Mouse (Mus musculus) kidney, postnatal 4 days (tissue): ENCODE results near the gene Ndufa13.

Experiments
- DNase-seq, 2 experiments: peaks; one replicate each; pipeline ENCODE4 v3.0.0; 2021; ENCODE audit warnings: mixed read lengths in 2 of 2

Ndufa13 gene

DNA sequence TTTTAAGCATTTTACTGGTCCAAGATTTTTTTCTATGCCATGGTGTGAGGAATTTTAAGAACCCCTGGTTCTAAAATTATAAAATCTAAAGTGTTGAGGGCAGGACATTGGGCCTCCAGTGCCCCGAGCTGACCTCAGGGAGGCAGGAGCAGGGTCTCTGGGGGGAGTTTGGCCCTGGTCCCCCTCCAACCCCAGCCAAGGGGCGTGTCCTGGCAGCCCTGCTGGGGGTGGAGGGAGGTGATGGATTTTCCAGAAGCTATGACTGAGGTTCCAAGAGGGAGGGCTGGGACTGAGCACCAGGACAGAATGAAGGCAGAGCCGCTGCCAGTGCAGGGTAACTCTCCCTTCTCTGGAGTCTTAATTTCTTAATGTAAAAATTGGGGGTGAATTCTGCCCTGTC, 24.4 kb downstream of the Ndufa13 start:
- DNase-seq: no peak

DNA sequence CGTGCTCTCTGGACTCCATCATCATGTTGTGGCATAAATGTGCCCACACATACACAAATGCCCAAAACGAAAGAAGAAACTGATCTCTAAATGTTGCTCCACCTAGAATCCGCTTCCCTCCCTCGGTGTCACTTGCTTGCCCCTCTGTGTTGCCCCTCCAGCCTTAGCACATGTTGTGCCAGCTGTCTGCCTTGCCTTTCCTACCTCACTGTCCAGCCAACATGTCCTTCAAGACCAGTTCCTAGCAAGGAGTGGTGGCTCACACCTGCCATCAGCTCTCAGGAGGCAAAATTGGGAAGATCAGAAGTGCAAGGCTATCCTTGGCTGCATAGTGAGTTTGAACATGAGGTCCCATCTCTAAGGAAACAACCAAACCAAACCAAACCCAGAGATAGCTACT, 25.0 kb downstream of the Ndufa13 start:
- DNase-seq: no peak

DNA sequence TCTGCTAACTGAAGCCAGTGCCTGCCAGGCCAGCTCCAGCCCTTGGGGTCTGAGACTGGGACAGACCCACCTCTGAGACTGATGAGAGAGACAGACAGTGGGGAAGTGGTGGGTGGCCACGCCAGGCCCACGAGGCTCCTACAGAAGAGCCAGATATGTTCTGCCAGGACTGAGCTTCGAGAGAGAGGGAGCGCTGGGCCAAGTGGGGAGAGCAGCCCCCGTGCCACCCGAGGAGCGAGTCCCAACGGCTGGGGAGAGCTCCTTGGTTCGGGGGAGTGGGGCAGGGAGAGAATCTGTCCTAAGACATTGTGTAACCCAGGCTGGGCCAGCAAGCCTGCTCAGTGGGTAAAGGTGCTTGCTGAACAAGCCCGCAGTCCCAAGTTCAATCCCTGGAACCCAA, 25.4 kb downstream of the Ndufa13 start:
- no peak for DNase-seq

DNA sequence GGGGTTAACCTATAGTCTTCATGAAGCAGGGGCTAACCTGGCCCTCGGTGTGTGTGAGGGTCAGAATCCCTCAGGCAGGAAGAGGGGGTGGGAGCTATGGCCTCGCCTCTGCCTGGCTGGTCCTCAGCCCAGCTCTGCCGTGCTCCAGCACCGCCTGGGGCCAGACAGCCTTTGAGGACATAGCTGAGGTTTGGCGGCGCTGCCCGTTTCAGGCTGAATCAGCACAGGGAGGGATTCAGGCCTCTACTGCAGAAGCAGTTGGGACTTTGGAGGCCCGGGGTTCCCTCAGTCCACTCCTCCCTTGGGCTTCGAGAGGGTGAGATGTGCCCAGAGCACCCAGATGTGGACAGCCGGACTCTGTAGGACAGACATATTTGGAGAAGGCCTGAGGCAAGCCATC, 26.3 kb downstream of the Ndufa13 start:
- no peak for DNase-seq

DNA sequence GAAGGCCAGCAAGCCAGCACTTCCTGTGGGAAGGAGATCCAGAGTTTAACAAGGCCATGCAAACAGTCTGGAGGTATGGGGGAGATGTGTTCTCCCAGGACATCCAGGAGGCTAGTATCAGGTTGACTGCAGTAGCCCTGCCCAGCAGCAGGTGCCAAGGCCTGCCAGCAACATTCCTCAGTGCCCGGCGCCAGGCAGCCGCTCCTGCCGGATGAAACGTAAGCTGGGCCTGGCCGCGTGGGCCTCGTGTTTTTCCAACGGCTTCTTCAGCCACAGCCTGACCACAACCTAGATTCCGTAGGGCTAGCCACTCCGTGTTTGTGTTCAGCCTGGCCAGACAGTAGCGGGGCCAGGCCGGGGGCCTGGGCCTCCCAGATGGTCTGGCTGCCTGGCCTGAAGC, 27.7 kb downstream of the Ndufa13 start:
- no peak for DNase-seq

DNA sequence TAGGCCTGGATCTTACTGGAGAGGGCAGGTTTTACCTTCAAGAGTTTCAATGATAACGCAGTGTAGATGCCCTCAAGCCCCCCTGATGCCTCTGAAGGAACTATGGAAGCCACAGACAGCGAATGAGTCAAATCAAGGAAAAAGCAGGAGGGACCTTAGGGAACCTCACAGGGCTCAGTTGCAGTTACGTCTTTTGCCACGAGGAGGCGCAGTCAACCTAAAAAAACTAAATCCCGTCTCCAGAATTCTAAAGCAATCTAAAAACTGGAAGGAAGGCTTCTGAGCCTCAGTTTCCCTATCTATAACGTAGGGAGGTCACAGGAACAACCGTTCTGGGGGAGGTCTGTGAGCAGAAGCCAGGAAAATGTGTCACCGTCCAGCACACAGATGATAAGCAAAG, 28.2 kb downstream of the Ndufa13 start:
- DNase-seq: peak; percentile 83 to 85

DNA sequence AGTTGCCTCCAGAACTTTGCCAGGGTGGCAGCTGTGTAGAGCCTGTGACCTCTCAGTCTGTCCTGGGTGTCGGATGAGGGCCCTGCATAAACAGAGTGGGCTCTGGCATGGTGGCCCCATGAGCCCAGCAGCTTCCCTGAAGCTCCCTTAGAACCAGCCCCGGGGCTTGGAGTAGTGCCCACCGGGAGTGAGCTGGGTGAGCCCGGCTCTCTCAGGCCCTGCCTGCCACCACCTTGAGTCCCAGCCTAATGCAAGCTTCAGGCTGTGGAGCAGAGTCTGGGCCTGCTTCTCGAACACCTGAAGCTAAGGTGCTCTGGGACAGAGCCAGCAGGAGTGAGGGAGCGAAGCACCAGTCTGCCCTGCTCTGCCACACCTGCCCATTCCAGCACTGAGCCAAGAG, 31.5 kb downstream of the Ndufa13 start:
- DNase-seq: no peak

DNA sequence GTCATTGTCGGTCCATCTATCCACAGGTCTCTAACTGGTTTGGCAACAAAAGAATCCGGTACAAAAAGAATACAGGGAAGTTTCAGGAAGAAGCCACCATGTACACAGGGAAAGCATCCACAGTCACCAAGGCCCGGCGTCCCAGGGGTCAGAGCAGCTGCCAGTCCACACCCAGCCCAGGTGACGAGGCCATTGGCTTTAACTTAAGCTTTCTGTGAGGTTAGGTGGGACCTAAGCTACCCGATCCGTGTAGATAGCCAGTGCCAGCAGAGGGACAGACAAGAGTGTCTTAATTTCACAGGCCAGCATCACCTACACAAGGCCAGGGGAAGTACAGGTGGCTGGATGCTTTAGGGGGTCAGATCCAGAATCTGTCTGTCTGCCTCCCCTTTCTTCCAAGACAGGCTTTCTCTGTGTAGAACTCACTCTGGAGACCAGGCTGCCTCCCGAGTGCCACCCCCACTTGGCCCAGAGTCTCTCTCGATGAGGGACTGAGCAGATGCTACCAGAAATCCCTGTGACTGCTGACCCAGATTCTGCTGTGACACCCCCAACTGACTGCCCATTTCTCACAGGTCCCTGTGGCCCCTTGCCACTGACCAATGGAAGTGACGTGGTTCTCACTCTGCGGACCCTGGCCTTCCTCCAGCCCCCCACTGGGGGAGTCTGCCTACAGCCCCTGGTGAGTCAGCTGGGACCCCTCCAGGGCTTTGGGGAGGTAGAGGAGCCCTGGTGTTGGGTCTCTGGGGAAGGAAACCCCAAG, 32.2 kb downstream of the Ndufa13 start:
- no peak for DNase-seq

DNA sequence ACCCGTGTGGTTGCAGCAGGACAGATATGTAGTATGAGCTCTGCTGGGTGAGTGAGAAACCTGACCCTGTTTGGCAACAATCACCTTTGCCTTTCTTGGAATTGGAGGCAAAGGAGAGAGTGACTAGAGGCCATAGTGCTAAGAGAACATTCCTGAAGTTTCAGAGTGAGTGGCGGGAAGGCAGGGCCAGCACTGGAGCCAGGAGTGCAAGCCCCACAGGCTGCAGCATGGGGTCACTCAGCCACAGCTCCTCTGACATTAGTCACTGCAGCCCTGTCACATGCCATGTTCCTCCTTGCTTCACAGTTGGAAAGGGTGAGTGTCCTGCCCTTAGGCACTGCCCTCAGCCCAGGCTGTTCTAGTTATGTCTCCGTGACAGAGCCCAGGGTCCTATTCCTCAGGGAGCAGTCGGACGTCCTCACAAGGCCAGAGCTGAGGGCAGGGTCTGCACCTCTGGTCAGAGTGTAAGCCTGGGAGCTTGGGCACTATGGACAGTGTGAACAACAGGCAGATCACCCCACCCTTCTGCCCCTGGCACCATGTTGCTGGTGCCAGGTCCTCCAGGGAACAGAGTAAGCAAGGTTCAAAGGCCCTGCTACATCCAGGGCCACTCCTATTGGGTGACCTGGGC, 34.5 kb downstream of the Ndufa13 start:
- DNase-seq: no peak

DNA sequence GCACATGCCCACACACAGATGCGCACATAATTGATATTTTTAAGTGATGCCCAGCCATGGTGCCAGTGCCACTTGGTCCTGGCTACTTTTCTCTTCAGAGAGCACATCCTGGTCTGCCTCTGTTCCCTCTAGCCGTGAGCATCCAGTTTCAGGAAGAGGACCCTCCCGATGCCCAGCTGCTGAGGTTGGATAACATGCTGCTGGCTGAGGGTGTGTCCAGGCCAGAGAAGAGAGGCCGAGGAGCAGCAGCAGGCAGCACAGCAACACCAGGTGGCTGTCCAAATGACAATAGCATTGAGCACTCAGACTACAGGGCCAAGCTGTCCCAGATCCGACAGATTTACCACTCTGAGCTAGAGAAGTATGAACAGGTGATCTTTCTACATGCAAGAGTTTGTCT, 38.2 kb downstream of the Ndufa13 start:
- DNase-seq: no peak

DNA sequence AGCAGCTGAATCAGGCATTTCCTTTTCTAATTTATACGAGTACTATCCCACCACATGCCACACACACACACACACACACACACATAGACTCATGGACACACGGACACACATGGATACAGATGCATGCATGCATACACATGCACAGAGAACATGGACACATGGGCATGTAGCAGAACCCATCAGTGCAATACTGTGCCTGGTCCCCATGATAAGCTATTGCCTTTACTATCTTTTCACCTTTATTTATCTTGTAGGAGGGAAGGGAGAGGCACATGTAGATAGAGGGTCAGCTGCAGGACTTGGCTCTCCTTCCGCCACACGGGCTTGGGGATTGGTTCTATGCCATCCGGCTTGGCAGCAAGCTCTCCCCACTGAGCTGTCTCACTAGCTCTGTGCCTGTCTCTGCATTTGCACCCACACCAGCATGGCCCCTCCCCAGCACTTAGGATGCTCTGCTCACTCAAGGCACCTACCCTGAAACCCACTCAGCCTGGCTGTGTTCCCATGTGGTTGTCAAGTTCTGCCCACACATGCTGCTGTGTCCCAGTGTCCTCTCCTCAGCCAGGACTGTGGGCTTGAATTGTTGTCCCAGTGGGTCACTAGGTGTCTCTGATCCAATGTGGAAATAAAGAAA, 38.9 kb downstream of the Ndufa13 start:
- no peak for DNase-seq

DNA sequence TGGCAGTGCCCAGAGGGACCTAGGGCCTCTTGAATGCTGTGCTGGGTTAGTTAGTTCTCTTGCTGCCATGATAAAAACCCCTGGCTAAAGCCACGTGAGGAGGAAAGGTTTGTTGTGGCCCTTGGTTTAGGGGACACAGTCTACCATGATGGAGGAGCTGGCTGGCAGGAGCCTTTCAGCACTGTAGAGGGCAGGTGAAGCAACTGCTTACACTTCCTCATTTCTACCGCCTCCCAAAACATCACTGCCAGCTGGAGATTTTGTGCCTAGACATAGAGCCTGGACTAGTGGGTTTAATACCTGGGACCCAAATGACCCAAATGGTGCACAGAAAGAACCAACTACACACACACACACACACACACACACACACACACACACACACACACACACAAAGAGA, 41.1 kb downstream of the Ndufa13 start:
- no peak for DNase-seq

DNA sequence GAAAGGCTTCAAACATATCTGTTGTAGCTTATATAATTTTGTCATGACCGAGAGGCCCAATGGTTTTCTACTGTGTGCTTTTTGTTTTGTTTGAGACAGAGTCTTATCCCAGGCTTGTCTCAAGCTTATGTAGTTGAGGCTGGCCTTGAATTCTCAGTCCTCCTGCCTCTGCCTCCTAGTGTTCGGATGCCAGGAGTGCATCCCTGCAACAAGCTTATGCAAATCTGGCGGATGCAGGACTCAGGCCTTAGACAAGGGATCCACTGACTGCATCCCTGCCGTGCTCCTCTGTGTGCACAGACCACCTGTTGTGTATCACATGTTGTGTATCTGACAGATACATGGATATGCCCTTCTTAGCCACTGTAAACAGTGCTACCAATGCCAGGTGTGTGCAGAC, 41.6 kb downstream of the Ndufa13 start:
- peak in 1 of 2 experiments; percentile 25 for DNase-seq

DNA sequence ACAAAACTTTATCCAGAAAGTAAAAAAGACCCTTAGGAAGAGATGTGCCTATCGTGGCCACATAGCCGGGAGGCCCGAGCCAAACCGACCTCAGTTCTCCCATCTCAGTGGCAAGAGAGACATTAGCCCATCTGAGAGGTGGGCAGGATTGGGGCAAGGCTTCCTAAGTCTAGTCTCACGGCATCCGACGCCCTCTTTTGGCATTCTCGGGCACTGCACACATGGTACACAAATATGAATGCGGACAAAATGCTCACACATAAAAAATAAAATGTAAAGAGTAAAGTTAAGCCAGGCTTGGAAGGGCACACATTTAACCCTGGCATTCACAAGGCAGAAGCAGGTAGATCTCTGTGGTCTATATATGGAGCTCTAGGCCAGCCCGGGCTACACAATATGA, 48.5 kb downstream of the Ndufa13 start:
- no peak for DNase-seq

DNA sequence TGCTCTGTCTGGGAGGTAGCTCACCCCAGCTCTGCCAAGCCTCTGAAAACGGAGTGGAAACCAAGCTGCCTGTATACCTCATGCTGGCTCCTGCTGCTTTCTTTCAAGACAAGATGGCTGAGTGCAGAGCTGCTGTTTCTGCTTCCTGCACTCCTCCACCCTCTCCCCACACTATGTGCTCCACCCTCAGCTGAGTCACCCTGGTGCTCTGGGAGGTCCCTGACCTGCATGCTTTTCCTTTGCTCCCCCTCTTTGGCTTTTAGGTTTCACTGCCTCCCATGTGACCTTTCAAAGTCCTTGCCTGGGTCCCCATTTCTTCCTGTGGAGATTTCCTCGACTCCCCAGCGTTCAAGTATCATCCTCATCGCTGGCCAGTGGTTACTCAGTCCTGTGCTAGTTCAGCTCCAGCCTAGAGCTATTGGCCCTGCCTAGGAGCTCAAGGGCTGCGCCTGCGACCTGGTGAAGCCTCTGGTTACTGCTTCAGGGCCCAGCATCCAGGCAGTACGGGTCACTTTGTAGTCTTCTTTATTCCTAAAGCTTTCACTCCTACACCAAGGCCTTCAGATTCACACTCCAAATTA, 51.3 kb downstream of the Ndufa13 start:
- no peak for DNase-seq

DNA sequence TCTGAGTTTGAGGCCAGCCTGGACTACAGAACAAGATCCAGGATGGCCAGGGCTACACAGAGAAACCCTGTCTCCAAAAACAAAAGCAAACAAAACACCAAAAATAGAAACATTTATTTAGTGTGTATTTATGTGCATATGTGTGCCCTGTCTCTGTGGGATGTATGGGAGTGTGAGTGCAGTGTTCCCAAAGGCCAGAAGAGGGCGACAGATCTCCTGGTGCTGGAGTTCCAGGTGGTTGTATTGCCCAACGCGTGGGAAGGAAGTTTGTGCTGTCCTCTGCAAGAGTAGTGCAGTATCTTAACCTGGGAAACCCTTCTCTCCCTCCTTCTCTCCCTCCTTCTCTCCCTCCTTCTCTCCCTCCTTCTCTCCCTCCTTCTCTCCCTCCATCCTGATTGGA, 52.5 kb downstream of the Ndufa13 start:
- peak in 1 of 2 experiments; percentile 19 for DNase-seq

DNA sequence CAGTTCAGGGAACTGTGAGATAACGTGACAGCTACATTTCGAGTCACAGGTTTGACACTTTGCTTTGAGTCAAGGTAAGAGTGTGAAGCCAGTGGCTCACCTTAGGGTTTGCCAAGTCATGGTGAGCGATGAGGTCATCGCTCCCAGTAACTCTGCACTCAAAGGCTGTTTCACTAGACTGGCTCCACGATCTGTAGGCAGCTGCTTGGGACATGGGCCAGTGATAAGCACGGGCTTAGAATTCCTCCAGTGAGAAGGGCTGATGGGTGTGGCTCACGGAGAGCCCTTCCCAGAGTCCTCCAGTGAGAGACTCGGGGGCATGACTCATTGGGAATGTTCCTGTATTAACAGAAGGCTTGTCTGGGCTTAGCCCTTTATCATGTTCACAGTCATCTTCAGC, 53.4 kb downstream of the Ndufa13 start:
- DNase-seq: no peak

DNA sequence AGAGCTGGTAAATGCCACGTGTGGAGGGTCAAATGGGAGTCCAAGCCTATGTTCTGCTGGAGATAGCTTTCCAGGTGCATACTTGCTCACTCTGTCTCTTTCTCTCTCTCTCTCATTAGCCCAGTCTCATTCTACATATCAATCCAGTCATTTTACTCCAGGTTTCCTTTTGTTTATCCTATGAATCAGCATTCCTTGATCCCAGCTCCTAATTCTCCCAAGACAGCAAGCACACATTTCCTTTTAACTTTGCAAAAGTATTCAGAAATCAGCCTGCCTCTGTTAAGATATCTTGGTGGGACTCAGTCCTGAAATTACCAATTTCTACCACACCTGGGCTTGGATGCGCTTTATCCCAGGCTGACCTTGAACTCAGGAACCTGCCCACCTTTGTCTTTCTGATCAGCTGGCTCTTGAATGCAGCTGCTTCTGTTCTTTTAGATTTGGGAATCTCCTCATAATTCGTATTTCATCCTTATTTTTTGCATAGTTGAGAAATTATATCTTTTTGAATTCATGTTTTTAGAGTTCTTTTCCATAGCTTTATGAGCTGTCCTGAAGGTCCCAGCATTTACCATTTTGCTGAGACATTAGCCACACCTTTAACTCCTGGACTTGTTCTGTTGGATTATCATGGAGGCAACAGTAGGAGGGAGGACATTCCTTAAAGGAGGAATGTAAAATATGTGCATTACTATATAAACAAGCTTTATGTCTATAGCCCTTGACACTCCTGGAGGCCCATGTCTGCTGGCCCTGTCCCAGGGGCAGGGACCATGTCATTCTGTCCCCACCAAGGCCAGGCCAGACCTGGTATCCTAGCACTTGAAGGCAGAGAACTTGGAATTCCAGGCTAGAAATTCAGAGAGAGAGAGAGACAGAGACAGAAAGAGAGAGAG, 54.9 kb downstream of the Ndufa13 start:
- DNase-seq: no peak
